8 mouse cellular contexts compared by ENCODE assay signal in the genomic region with DNA sequence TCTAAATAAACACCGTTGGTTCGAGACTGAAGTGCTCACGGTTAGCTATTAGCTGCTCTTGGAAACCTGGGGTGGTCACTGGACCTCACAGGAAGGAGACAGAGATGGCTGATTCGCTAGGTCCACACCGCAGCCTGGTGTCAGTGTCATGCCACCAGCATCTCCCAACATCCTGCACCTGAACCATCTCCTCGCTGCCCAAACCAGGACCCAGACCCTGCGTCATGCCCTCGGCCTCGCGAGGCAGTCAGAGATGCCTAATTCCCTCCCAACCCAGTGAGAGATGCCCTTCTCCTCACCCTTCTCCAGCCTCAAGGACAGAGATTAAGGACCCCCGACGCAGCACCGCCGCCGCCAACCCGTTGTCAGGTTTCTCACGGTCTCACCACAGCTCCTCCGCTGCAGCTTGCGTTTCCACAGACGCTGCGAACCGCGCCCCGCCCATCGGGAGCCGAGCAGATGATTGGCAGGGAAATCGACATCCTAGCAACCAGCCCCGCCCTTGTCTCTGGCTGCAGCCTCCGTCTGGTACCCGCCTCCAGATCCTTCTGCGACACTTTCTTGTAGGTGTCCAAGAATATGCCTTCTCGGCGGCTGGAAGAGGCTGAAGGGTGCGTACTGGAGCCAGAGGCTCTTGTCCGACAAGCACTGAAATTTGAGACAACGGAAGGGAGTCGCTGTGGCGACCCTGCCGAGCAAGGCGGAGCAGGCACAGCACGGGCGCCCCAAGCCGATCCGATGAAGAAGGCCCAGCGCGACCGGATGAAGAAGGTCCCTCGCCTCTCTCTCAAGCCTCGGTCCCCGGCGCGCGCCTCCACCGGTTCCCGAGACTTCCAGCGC. TPM values are rescaled to one million over a fixed set of nuclear protein-coding genes. Genes with fewer than 3 reads are reported as not detected.
DNase-seq lines count a peak whose midpoint lies in the region; ATAC-seq lines count a peak whose summit lies in the region.

A gene (minus strand): TSS at position 434 of the 840 bp plus-strand sequence.
A gene (plus strand): TSS at position 738 of the 840 bp plus-strand sequence.

- H3K4me2 ChIP-seq in heart, embryonic 13.5 days, result peak within 1 kb of the TSS; percentile 95
- peak within 1 kb of the TSS; percentile 84 for H3K4me2 ChIP-seq in liver, embryonic 12.5 days
- peak within 1 kb of the TSS; percentile 94 for H3K4me2 ChIP-seq in stomach, embryonic 15.5 days

- H3K27me3 ChIP-seq in heart, embryonic 13.5 days (replicated peaks), result peaks cover 20% of the 10 kb centered on the region
- peaks cover 23% of the 10 kb centered on the region for H3K27me3 ChIP-seq in liver, embryonic 12.5 days (replicated peaks)
- peaks cover 9% of the 10 kb centered on the region; the same call in 1 of the 2 replicates for H3K27me3 ChIP-seq in stomach, embryonic 15.5 days (replicated peaks)

- H3K9me3 ChIP-seq in heart, embryonic 13.5 days, result no peaks in the 10 kb centered on the region
- no peaks in the 10 kb centered on the region for H3K9me3 ChIP-seq in liver, embryonic 12.5 days (replicated peaks)
- no peaks in the 10 kb centered on the region for H3K9me3 ChIP-seq in stomach, embryonic 15.5 days

- H3K27ac ChIP-seq in brown adipose tissue, adult 24 weeks (replicated peaks; ENCODE audit: low read depth, low read length), result peak within 1 kb of the TSS; percentile 94
- H3K27ac ChIP-seq in heart, embryonic 13.5 days (replicated peaks), result peak within 1 kb of the TSS; percentile 87
- peak within 1 kb of the TSS; percentile 75 for H3K27ac ChIP-seq in liver, embryonic 12.5 days
- peak within 1 kb of the TSS; percentile 91 for H3K27ac ChIP-seq in stomach, embryonic 15.5 days

- peak within 1 kb of the TSS; percentile 82 for H3K4me3 ChIP-seq in brown adipose tissue, adult 24 weeks (ENCODE audit: insufficient read depth, low read depth, low read length)
- peak within 1 kb of the TSS; percentile 92 for H3K4me3 ChIP-seq in heart, embryonic 13.5 days
- H3K4me3 ChIP-seq in liver, embryonic 12.5 days, result peak within 1 kb of the TSS; percentile 96
- H3K4me3 ChIP-seq in stomach, embryonic 15.5 days (replicated peaks), result peak within 1 kb of the TSS; percentile 94

- peak; percentile 98 for DNase-seq in CD4-positive, CD25-positive, alpha-beta regulatory T cell, adult 2 months (ENCODE audit: low read depth, low spot score)
- peak; percentile 42 for DNase-seq in fat pad, adult 2 months (ENCODE audit: extremely low read depth, low read depth, low spot score)
- DNase-seq in kidney, postnatal 10 days, result peak; percentile 98
- peak; percentile 97 to 98 for DNase-seq in natural killer cell, adult 2 months (ENCODE audit: low spot score in 2 of 2)

- WGBS in heart, embryonic 13.5 days, result 2% methylated on average over 56 of the region's 56 CpGs
- 2% methylated on average over 56 of the region's 56 CpGs for WGBS in liver, embryonic 12.5 days (ENCODE audit: insufficient replicate concordance)
- under 1% methylated on average over 56 of the region's 56 CpGs for WGBS in stomach, embryonic 15.5 days

- ATAC-seq in heart, embryonic 13.5 days (ENCODE audit: extremely low read depth, insufficient number of reproducible peaks, low FRiP score, low TSS enrichment), result peak; percentile 96
- ATAC-seq in liver, embryonic 12.5 days, result peak; percentile 99
- ATAC-seq in stomach, embryonic 15.5 days (ENCODE audit: insufficient read depth, low FRiP score, low read depth), result peak; percentile 98

- H3K36me3 ChIP-seq in heart, embryonic 13.5 days, result peaks cover 19% of the 10 kb centered on the region
- peaks cover 17% of the 10 kb centered on the region for H3K36me3 ChIP-seq in liver, embryonic 12.5 days
- peaks cover 4% of the 10 kb centered on the region; the same call in 1 of the 2 replicates for H3K36me3 ChIP-seq in stomach, embryonic 15.5 days

- peak within 1 kb of the TSS; percentile 97 for H3K9ac ChIP-seq in heart, embryonic 13.5 days
- H3K9ac ChIP-seq in liver, embryonic 12.5 days, result peak within 1 kb of the TSS; percentile 92
- H3K9ac ChIP-seq in stomach, embryonic 15.5 days, result peak within 1 kb of the TSS; percentile 88

- 0 out of 2 replicates have a peak, but pooled peaks cover 3% of the 10 kb centered on the region for H3K4me1 ChIP-seq in brown adipose tissue, adult 24 weeks (ENCODE audit: control insufficient read depth, insufficient read depth, insufficient read length, low read length)
- H3K4me1 ChIP-seq in heart, embryonic 13.5 days, result peaks cover 15% of the 10 kb centered on the region
- H3K4me1 ChIP-seq in liver, embryonic 12.5 days, result peaks cover 20% of the 10 kb centered on the region
- peaks cover 10% of the 10 kb centered on the region for H3K4me1 ChIP-seq in stomach, embryonic 15.5 days

RNA-seq across cellular contexts. Expression of the first gene that starts in this region (rescaled TPM):
- 0.38 and 1.4 TPM in 2 replicates for polyA plus RNA-seq in brown adipose tissue, adult 24 weeks (2012; ENCODE audit: insufficient read depth, insufficient read length, missing spikeins)
- 0.57 and 0.79 TPM in 2 replicates for polyA plus RNA-seq in heart, embryonic 13.5 days (2015; fragmentation: Nextera tagmentation; extraction: Ambion mirVana)
- polyA plus RNA-seq in liver, embryonic 12.5 days (2016; fragmentation: Nextera tagmentation; extraction: Ambion mirVana), result 0.02 and 0.21 TPM in 2 replicates
- 1.2 and 2.4 TPM in 2 replicates for polyA plus RNA-seq in stomach, embryonic 15.5 days (2015; fragmentation: Nextera tagmentation; extraction: Ambion mirVana)

RNA-seq across cellular contexts. Expression of the second gene that starts in this region (rescaled TPM):
- 6.3 and 6.7 TPM in 2 replicates for polyA plus RNA-seq in brown adipose tissue, adult 24 weeks (2012; ENCODE audit: insufficient read depth, insufficient read length, missing spikeins)
- 16.9 and 17.7 TPM in 2 replicates for polyA plus RNA-seq in heart, embryonic 13.5 days (2015; fragmentation: Nextera tagmentation; extraction: Ambion mirVana)
- polyA plus RNA-seq in liver, embryonic 12.5 days (2016; fragmentation: Nextera tagmentation; extraction: Ambion mirVana), result 15.0 and 15.3 TPM in 2 replicates
- 21.9 and 22.6 TPM in 2 replicates for polyA plus RNA-seq in stomach, embryonic 15.5 days (2015; fragmentation: Nextera tagmentation; extraction: Ambion mirVana)

Comparison
In these comparisons a context has a peak if more than half of its experiments do, and no peak if none do; other contexts are left out.
1. Peak in every context shown above with its lines: DNase-seq, ATAC-seq, H3K4me3 ChIP-seq and H3K27ac ChIP-seq.
2. DNase-seq: peak in every context shown above with its lines; median percentile 98 in CD4-positive, CD25-positive, alpha-beta regulatory T cell, adult 2 months; 98 in kidney, postnatal 10 days; 98 in natural killer cell, adult 2 months; 42 in fat pad, adult 2 months.